Mouse (Mus musculus) heart, embryonic 11.5 days (tissue): ENCODE results near the gene Fam83g. TPM values are rescaled to one million over a fixed set of nuclear protein-coding genes. Genes with fewer than 3 reads are reported as not detected.

ENCODE experiments used
- ATAC-seq: fragments of 200-750 bp; cut with Nextera tagmentation; replicated peaks from 2 replicates; pipeline ENCODE4 v1.8.0; 2017; ENCODE audit warnings: moderate library complexity; ENCODE audit not compliant: insufficient number of reproducible peaks, low FRiP score, low TSS enrichment
- H3K27ac ChIP-seq: fragments of 300-500 bp; sonication (generic); 2 replicates; pipeline ENCODE4 v1.5.1; 2014; ENCODE audit warnings: mild to moderate bottlenecking, low read depth, low read length
- H3K27me3 ChIP-seq: fragments of 300-500 bp; sonication (generic); 2 replicates; pipeline ENCODE4 v1.6.1; 2014; ENCODE audit warnings: mild to moderate bottlenecking, low read length, mixed read lengths; ENCODE audit not compliant: control insufficient read depth, insufficient read depth
- H3K36me3 ChIP-seq: fragments of 300-500 bp; sonication (generic); 2 replicates; pipeline ENCODE4 v1.6.1; 2014; ENCODE audit warnings: mild to moderate bottlenecking, low read length, moderate library complexity, mixed read lengths; ENCODE audit not compliant: control insufficient read depth, insufficient read depth
- H3K4me1 ChIP-seq: fragments of 300-500 bp; sonication (generic); 2 replicates; pipeline ENCODE4 v1.6.1; 2014; ENCODE audit warnings: low read length; ENCODE audit not compliant: control insufficient read depth, insufficient read depth
- H3K4me2 ChIP-seq: fragments of 300-500 bp; sonication (generic); 2 replicates; pipeline ENCODE4 v1.6.1; 2014; ENCODE audit warnings: mild to moderate bottlenecking, moderate library complexity
- H3K4me3 ChIP-seq: fragments of 300-500 bp; sonication (generic); 2 replicates; pipeline ENCODE4 v1.5.1; 2014; ENCODE audit warnings: low read depth, low read length
- H3K9ac ChIP-seq: fragments of 300-500 bp; sonication (generic); 2 replicates; pipeline ENCODE4 v1.6.1; 2014; ENCODE audit warnings: mild to moderate bottlenecking, low read depth, low read length, moderate library complexity
- H3K9me3 ChIP-seq: fragments of 300-500 bp; sonication (generic); replicated peaks from 2 replicates; pipeline ENCODE4 v1.6.1; 2016; ENCODE audit warnings: low read length; ENCODE audit not compliant: control insufficient read depth
- WGBS: fragments of 180-500 bp; shearing (Covaris S2); extraction: QIAGEN DNeasy Blood & Tissue Kit; methylation state at CpG from one replicate; pipeline ENCODE4 v1.1.7; 2014; ENCODE audit not compliant: insufficient replicate concordance; 5-methylcytosine and 5-hydroxymethylcytosine counted together
- polyA plus RNA-seq: library from polyadenylated mRNA; unstranded; fragments of >200 nt; fragmentation: Nextera tagmentation; extraction: Ambion mirVana; gene quantifications from 2 replicates; pipeline ENCODE4 v1.2.1, GENCODE M21; 2014

Fam83g gene
- polyA plus RNA-seq, 1 experiment from 2014 or later: 1.6 TPM

GRCm38 (mm10) chr11:61751612-61752011 is 67.7 kb downstream of the Fam83g start:
- no peaks in the 10 kb centered on the region for H3K27me3 ChIP-seq
- ATAC-seq: no peak
- WGBS: 74% methylated on average over 5 of the region's 5 CpGs

GRCm38 (mm10) chr11:61757151-61757550 is 73.3 kb downstream of the Fam83g start:
- Histone ChIP-seq H3K4me3 (no peak overlapping the region), H3K4me1 (0 out of 2 replicates have a peak, but pooled peaks cover 3% of the 10 kb centered on the region), H3K27me3 (no peaks in the 10 kb centered on the region), H3K27ac (no peak overlapping the region), H3K9ac (no peak overlapping the region), H3K36me3 (peaks cover 17% of the 10 kb centered on the region), H3K9me3 (no peaks in the 10 kb centered on the region), H3K4me2 (no peak overlapping the region)
- no peak for ATAC-seq
- WGBS: 80% methylated on average over 2 of the region's 2 CpGs

More at GRCm38 (mm10) chr11:61751612-61752011, 67.7 kb downstream of the Fam83g start:
- no peak overlapping the region for H3K9ac ChIP-seq
- H3K36me3 ChIP-seq: peaks cover 17% of the 10 kb centered on the region
- H3K9me3 ChIP-seq: no peaks in the 10 kb centered on the region
- H3K4me1 ChIP-seq: no peaks in the 10 kb centered on the region
- no peak overlapping the region for H3K4me3 ChIP-seq
- no peak overlapping the region for H3K4me2 ChIP-seq
- H3K27ac ChIP-seq: no peak overlapping the region

Other genes with a start within 250 kb of the Fam83g start
- 0.09 TPM in 1 of 2 replicates, not detected in the other for gene Rnf112, start 230.0 kb upstream of the Fam83g start, polyA plus RNA-seq
- gene Mfap4, start 198.7 kb upstream of the Fam83g start, polyA plus RNA-seq: 57.6 and 58.4 TPM in 2 replicates
- gene Mapk7, start 189.7 kb upstream of the Fam83g start, polyA plus RNA-seq: 22.3 and 25.8 TPM in 2 replicates
- gene B9d1, start 178.9 kb upstream of the Fam83g start, polyA plus RNA-seq: 13.3 and 14.5 TPM in 2 replicates
- gene Epn2, start 104.4 kb upstream of the Fam83g start, polyA plus RNA-seq: 23.3 and 23.7 TPM in 2 replicates
- 7.3 and 8.9 TPM in 2 replicates for gene Grap, start 30.8 kb upstream of the Fam83g start, polyA plus RNA-seq
- gene Slc5a10, start 36.7 kb downstream of the Fam83g start, polyA plus RNA-seq: not detected in 2 replicates
- gene Prpsap2, start 78.0 kb downstream of the Fam83g start, polyA plus RNA-seq: 13.8 and 16.2 TPM in 2 replicates
- 13.2 and 13.3 TPM in 2 replicates for gene Ulk2, start 171.0 kb downstream of the Fam83g start, polyA plus RNA-seq
- gene Akap10, start 246.2 kb downstream of the Fam83g start, polyA plus RNA-seq: 17.3 and 19.0 TPM in 2 replicates